Mouse (Mus musculus) common myeloid progenitor, adult 5-6 weeks (primary cell): Measurements from ENCODE around the gene Fam3b. TPM values are rescaled to one million over a fixed set of nuclear protein-coding genes. Genes with fewer than 3 reads are reported as not detected.

Experiments
- ATAC-seq: replicated peaks from 2 replicates; pipeline ENCODE4 v1.8.0; 2016; ENCODE audit warnings: low read depth, mild to moderate bottlenecking, moderate TSS enrichment, inconsistent platforms; ENCODE audit not compliant: poor library complexity, severe bottlenecking
- total RNA-seq: library from RNA; stranded (forward); fragments of 200-1000, 187-1606 nt; gene quantifications from 2 replicates; pipeline ENCODE4 v1.2.3, GENCODE M21; 2017

Gene Fam3b
- total RNA-seq, 1 experiment from 2014 or later: 0.96 TPM

GRCm38 (mm10) chr16:97496026-97496425 lies 18.6 kb downstream of the Fam3b start:
- ATAC-seq: no peak

- ATAC-seq: no peak
Observed at GRCm38 (mm10) chr16:97492369-97492768, 22.2 kb downstream of the Fam3b start.

GRCm38 (mm10) chr16:97478655-97479054 lies 36.0 kb downstream of the Fam3b start:
- peak; percentile 83 for ATAC-seq

- peak; percentile 62 for ATAC-seq
Observed at GRCm38 (mm10) chr16:97476524-97476923, 38.1 kb downstream of the Fam3b start.

GRCm38 (mm10) chr16:97475581-97475980 lies 39.0 kb downstream of the Fam3b start:
- ATAC-seq: no peak

- ATAC-seq: no peak
Observed at GRCm38 (mm10) chr16:97474671-97475070, 39.9 kb downstream of the Fam3b start.

GRCm38 (mm10) chr16:97467993-97468791 lies 46.4 kb downstream of the Fam3b start:
- ATAC-seq: peak; percentile 76

GRCm38 (mm10) chr16:97467472-97467871 lies 47.1 kb downstream of the Fam3b start:
- no peak for ATAC-seq

- peak; percentile 36; the same call in 1 of the 2 replicates for ATAC-seq
Observed at GRCm38 (mm10) chr16:97466182-97466957, 48.2 kb downstream of the Fam3b start.

- peak; percentile 87 for ATAC-seq
Observed at GRCm38 (mm10) chr16:97462481-97463181, 52.0 kb downstream of the Fam3b start, which contains the start of gene Mx1. TSS of gene Mx1 (minus strand) at chr16:97462907.

GRCm38 (mm10) chr16:97461271-97461670 lies 53.3 kb downstream of the Fam3b start:
- ATAC-seq: no peak

- ATAC-seq: no peak
Observed at GRCm38 (mm10) chr16:97459831-97460230, 54.8 kb downstream of the Fam3b start.

GRCm38 (mm10) chr16:97447386-97447785 lies 67.2 kb downstream of the Fam3b start:
- peak; percentile 34; the same call in 1 of the 2 replicates for ATAC-seq

GRCm38 (mm10) chr16:97443670-97444263 lies 70.8 kb downstream of the Fam3b start:
- ATAC-seq: peak; percentile 91

- ATAC-seq: no peak
Observed at GRCm38 (mm10) chr16:97441967-97442366, 72.6 kb downstream of the Fam3b start.

GRCm38 (mm10) chr16:97438191-97438590 lies 76.4 kb downstream of the Fam3b start:
- no peak for ATAC-seq

- ATAC-seq: no peak
Observed at GRCm38 (mm10) chr16:97437448-97438056, 77.1 kb downstream of the Fam3b start.

- ATAC-seq: no peak
Observed at GRCm38 (mm10) chr16:97434206-97434605, 80.4 kb downstream of the Fam3b start.

- peak; percentile 67 for ATAC-seq
Observed at GRCm38 (mm10) chr16:97431328-97431727, 83.3 kb downstream of the Fam3b start.

GRCm38 (mm10) chr16:97430091-97430490 lies 84.5 kb downstream of the Fam3b start:
- ATAC-seq: no peak
